Mouse (Mus musculus) G1E-ER4 (cell line): ENCODE results near the gene Ccdc3. TPM values are rescaled to one million over a fixed set of nuclear protein-coding genes. Genes with fewer than 3 reads are reported as not detected.

Experiments used
- GATA1 ChIP-seq: IDR thresholded peaks from one replicate; pipeline ENCODE4 v1.8.0; 2012; ENCODE audit warnings: low read length, inconsistent platforms
- polyA plus RNA-seq: library from polyadenylated mRNA; stranded (reverse); fragments of >175 nt; gene quantifications from 2 replicates; pipeline ENCODE4 v1.2.3, GENCODE M21; 2012

Gene Ccdc3
- polyA plus RNA-seq, 1 experiment: not detected

DNA sequence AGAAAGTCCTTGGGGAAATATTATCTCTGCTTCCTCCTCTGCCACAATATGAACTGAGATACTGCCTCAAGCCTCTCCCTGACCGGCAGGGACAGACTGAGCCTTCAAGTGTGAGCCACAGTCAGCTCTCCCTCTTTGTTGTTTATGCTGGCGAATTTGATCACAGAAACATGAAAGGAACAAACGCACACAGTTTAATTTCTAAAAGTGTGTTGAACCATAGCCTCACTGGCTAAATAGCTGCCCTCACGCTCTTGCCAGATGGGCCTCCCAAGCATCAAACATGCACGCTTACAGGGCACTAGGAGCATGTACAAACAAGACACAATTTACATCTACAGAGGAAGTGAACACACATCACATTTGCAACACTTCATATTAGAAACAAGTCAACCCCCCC is 100.3 kb downstream of the Ccdc3 start:
- no peak for TF ChIP-seq GATA1

DNA sequence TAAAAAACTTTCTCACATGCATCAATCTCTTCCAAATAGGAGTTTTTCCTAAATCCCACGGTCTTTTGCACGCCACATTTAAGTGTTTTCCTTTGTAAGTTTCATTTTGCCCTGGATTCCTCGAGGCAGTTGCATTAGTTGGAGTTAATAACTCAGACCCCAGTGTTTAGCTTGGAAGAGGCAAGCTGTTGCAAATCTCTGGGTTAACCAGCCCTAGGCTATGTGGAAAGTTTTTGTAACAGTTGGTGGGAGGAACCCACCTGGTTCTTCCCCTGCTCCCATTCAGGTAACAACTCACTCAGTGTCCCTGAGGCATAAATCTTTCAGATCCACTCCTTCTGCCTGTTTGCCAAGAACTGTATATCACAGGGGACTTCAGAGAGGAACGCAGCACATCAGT is 101.9 kb downstream of the Ccdc3 start:
- no peak for TF ChIP-seq GATA1

DNA sequence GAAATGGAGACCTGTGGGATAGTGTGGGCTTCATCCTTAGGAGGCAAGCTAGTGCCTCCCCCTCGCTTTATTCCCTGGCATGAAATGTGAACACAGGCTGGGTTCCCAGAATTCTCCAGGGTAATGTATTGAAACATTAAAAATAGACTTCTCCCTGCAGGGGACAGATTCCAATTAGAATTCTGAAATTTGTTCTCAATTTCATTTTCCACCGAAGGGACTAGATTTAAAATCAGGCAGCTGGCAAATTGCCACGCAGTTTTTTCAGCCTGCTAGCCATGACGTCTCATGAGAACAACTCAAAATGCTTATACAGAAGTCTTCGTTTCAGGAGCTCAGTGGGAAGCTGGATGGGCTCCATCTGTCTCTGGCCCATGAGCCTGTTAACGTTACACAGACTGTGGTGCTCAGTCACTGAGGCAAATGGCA is 103.9 kb downstream of the Ccdc3 start:
- no peak for TF ChIP-seq GATA1

DNA sequence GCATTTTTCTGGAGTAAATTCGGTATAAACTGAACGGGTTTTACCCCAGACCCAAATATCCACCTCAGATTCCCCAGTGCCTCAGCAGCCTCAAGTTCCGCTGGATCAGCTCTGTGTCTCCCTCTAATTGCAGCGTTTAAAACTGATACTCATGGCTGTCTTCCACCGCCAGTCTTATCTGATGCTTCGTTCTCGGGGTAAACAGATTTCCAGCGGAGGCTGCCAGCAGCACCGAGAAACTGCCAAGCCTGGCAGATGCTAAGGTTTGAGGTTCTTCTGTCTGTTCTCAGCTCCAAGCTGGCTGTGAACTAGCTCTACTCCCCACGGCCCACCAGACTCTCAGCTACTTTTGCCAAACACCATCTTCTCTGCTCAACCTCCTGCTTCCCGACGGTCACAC is 112.4 kb downstream of the Ccdc3 start:
- TF ChIP-seq GATA1: no peak

DNA sequence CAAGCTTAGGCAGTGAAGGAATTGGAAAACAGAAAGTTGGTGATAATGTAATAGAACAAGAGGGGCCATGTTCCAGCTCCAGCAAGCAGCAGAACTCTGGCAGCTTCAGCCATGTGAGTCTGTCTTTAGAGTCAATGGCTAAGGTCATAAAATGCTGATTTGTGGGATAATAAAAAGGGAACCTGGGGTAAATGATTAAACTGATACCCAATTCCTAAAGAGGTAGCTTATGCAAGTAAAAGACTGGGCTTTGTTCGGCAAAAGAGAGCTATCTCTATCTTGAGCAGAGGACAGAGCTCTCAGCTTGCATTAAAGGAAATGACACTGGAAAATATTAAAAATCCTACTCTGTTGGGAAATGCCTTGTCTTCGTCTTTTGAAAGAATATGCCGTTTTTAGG is 120.7 kb downstream of the Ccdc3 start:
- no peak for TF ChIP-seq GATA1

DNA sequence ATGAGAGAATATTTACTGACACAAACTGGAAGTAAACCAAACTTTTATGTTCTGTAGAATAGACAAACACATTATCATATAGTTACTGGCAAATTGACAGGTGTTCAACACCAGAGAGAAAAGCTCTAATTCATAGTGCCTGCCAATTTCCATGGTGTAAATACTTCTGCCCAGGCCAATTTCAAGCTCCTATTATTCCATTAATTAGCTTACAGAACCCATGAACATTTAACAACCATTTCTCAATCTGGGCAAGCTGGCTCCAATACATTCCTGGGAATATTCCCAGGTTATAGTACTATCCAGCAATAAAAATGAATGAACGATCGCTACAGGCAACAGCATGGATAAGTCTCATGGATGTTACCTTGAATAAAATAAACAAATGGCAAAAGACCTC is 124.7 kb downstream of the Ccdc3 start:
- TF ChIP-seq GATA1: no peak

DNA sequence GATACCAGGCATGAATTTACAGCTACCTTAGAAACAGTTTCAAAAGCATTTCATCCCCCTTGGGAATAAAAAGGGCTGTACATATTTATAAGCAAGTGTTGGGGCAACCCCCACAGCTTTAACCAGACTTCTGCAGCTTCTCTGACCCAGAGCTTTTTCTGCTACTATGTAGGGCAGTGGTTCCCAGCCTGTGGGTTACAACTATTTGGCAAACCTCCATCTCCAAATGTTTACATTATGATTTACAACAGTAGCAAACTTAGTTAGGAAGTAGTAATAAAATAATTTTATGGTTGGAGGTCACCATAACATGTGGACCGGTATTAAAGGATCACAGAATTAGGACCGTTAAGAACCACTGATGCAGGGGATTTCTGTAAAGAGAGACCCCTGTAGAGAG is 130.4 kb downstream of the Ccdc3 start:
- no peak for TF ChIP-seq GATA1

Other genes starting within 250 kb of the Ccdc3 start
- gene Phyh, start 218.8 kb upstream of the Ccdc3 start, polyA plus RNA-seq: 3.9 and 4.8 TPM in 2 replicates
- not detected in 2 replicates for gene Ucma, start 161.7 kb upstream of the Ccdc3 start, polyA plus RNA-seq
- gene Mcm10, start 125.0 kb upstream of the Ccdc3 start, polyA plus RNA-seq: 16.2 and 39.8 TPM in 2 replicates
- 41.3 and 49.0 TPM in 2 replicates for gene Optn, start 73.7 kb upstream of the Ccdc3 start, polyA plus RNA-seq